Mouse (Mus musculus) hindbrain, postnatal 0 days (tissue): Measurements from ENCODE around the gene Olfr1247. TPM values are rescaled to one million over a fixed set of nuclear protein-coding genes. Genes with fewer than 3 reads are reported as not detected.
"Not testable (repeated sequence)": the region's sequence is repeated elsewhere in the genome, so short reads cannot be mapped to it uniquely, and the experiment has no call there.

Experiments
- ATAC-seq: fragments of 200-750 bp; cut with Nextera tagmentation; 2 replicates; pipeline ENCODE4 v1.8.0; 2017; ENCODE audit warnings: mild to moderate bottlenecking, moderate TSS enrichment, moderate library complexity
- DNase-seq: peaks from one replicate; pipeline ENCODE4 v3.0.0-alpha.2; 2015; ENCODE audit warnings: low spot score
- H3K27ac ChIP-seq: fragments of 300-500 bp; sonication (generic); 2 replicates; pipeline ENCODE4 v1.5.1; 2014; ENCODE audit warnings: mild to moderate bottlenecking
- H3K27me3 ChIP-seq: fragments of 300-500 bp; sonication (generic); 2 replicates; pipeline ENCODE4 v1.6.1; 2014; ENCODE audit warnings: low read length, mixed read lengths; ENCODE audit not compliant: insufficient read depth
- H3K36me3 ChIP-seq: fragments of 300-500 bp; sonication (generic); 2 replicates; pipeline ENCODE4 v1.6.1; 2014; ENCODE audit warnings: low read length, mixed read lengths; ENCODE audit not compliant: insufficient read depth
- H3K4me1 ChIP-seq: fragments of 300-500 bp; sonication (generic); 2 replicates; pipeline ENCODE4 v1.6.1; 2014; ENCODE audit warnings: antibody characterized with exemption, low read length, mixed read lengths; ENCODE audit not compliant: insufficient read depth
- H3K4me2 ChIP-seq: fragments of 300-500 bp; sonication (generic); 2 replicates; pipeline ENCODE4 v1.6.1; 2014; ENCODE audit warnings: low read depth, mild to moderate bottlenecking, low read length, moderate library complexity, mixed read lengths
- H3K4me3 ChIP-seq: fragments of 300-500 bp; sonication (generic); 2 replicates; pipeline ENCODE4 v1.5.1; 2014; ENCODE audit warnings: low read length
- H3K9ac ChIP-seq: fragments of 300-500 bp; sonication (generic); replicated peaks from 2 replicates; pipeline ENCODE4 v1.6.1; 2014; ENCODE audit warnings: mild to moderate bottlenecking, low read length, moderate library complexity, mixed read lengths
- H3K9me3 ChIP-seq: fragments of 300-500 bp; sonication (generic); 2 replicates; pipeline ENCODE4 v1.6.1; 2016; ENCODE audit warnings: low read length, mixed read lengths
- CTCF ChIP-seq: IDR thresholded peaks from 2 replicates; pipeline ENCODE4 v1.5.1; 2016; ENCODE audit warnings: antibody characterized with exemption, control low read depth, low read depth
- WGBS: fragments of 180-500 bp; shearing (Covaris S2); extraction: QIAGEN DNeasy Blood & Tissue Kit; methylation state at CpG from one replicate; pipeline ENCODE4 v1.1.7; 2014; 5-methylcytosine and 5-hydroxymethylcytosine counted together
- polyA plus RNA-seq: library from polyadenylated mRNA; unstranded; fragments of >200 nt; fragmentation: Nextera tagmentation; extraction: Ambion mirVana; gene quantifications from 2 replicates; pipeline ENCODE4 v1.2.1, GENCODE M21; 2015
- total RNA-seq: library from RNA; depleted of rRNA; stranded (reverse); fragments of >200 nt; gene quantifications from 2 replicates; pipeline ENCODE4 v1.2.3, GENCODE M21; 2014; rRNA removed

Olfr1247 gene
- not detected in 2 replicates for total RNA-seq
- not detected in 2 replicates for polyA plus RNA-seq

DNA sequence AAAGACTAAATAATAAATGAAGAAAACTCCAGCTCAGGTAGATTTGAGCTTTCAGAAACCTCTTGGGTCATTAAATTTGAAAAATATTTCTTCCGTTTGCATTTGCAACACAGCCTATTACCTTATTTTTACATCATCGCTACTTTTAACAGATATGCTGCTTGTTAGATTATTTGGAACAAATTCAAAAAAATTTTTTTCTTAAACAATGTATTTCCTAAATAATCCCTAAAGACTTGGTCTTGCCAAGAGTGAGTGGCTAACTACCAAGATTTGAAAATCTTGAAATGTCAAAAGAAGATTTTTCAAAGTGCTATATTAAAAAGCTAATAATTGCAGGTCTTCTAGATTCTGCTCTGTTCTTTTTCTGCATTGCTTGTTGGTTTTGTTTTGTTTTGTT, at the start of gene Olfr1247:
Olfr1247 (minus strand) TSS at position 101 of the 400 bp plus-strand sequence.
- ATAC-seq (no peak), DNase-seq (no peak)
- 91% methylated on average over 2 of the region's 2 CpGs for WGBS
- TF ChIP-seq CTCF, result no peak
- no peaks in the 10 kb centered on the region for H3K9me3 ChIP-seq
- no peak within 1 kb of the TSS for H3K9ac ChIP-seq
- no peaks in the 10 kb centered on the region for H3K4me1 ChIP-seq
- no peak within 1 kb of the TSS for H3K4me3 ChIP-seq
- no peak within 1 kb of the TSS for H3K27ac ChIP-seq
- no peaks in the 10 kb centered on the region for H3K27me3 ChIP-seq
- no peaks in the 10 kb centered on the region for H3K36me3 ChIP-seq
- H3K4me2 ChIP-seq, result no peak within 1 kb of the TSS

DNA sequence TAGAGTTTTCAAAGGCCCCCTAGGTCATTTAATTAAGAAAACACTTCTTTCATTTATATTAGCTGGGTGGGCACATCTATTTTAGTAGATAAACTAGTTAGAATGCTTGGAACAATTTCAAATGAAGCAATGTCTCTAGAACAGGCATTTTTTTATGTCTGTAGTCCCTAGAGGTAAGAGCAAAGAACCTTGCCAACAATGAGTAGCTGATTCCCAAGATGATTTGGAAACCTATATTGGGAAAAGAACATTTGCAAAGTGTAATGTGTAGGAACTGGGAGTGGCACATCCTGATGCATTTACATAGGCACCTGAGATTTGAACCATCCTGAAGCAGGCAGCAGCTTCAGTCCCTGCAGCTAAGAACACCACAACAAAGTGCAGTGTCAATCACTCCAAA, 47.4 kb upstream of the Olfr1247 start, which contains the start of gene Olfr1250:
Olfr1250 (minus strand) TSS at position 101 of the 400 bp plus-strand sequence.
- no peak within 1 kb of the TSS for H3K4me2 ChIP-seq
- H3K4me1 ChIP-seq, result no peaks in the 10 kb centered on the region
- TF ChIP-seq CTCF, result no peak
- DNase-seq (no peak), ATAC-seq (no peak)
- H3K4me3 ChIP-seq, result no peak within 1 kb of the TSS
- no peaks in the 10 kb centered on the region for H3K9me3 ChIP-seq
- H3K27ac ChIP-seq, result no peak within 1 kb of the TSS
- no peaks in the 10 kb centered on the region for H3K36me3 ChIP-seq
- H3K9ac ChIP-seq, result no peak within 1 kb of the TSS
- H3K27me3 ChIP-seq, result no peaks in the 10 kb centered on the region

DNA sequence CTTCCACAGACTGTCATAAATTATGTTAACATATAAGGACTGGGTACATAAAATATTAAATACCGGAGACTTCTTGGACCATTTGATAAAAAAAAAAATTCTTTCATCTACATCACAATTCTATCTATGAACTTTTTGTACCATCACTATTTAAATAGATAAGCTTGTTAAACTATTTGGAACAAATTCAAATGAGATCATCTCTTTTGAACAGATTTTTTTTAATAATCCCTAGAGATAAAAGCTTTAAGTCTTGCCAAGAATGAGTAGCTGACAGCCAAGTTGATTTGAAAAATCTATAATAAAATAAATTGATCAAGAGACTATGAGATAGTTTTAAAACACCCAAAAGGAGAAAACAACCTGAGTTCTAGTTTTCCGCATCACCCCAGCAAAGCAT, 21.0 kb upstream of the Olfr1247 start, which contains the start of gene Olfr1249:
Olfr1249 (minus strand) TSS at position 101 of the 400 bp plus-strand sequence.
- no peak within 1 kb of the TSS for H3K27ac ChIP-seq
- no peak for TF ChIP-seq CTCF

DNA sequence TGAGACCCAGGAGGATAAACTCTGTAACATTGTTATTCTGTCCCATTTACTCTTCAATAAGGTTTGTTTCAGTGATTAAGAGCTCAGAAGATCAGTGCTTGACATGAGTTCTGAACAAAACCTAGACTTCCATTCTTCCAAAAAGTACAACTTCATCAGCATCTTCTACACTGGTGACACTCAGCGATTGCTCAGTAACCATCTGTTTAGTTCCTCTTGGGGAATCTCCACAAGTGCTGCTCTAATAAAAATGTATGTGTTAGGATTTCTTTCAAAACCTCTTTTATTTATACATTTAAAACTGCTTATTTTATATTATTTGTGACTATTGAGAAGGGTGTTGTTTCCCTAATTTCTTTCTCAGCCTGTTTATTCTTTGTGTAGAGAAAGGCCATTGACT, 4.2 kb upstream of the Olfr1247 start, which contains the start of gene Olfr1248:
Olfr1248 (minus strand) TSS at position 101 of the 400 bp plus-strand sequence.
- not testable (repeated sequence) for ATAC-seq, H3K9me3 ChIP-seq, H3K36me3 ChIP-seq, DNase-seq, H3K9ac ChIP-seq, H3K27me3 ChIP-seq, H3K27ac ChIP-seq, H3K4me1 ChIP-seq, H3K4me2 ChIP-seq, H3K4me3 ChIP-seq
- 89% methylated on average over 1 of the region's 1 CpGs for WGBS

More for the DNA sequence above, 21.0 kb upstream of the Olfr1247 start, which contains the start of gene Olfr1249:
- Histone ChIP-seq H3K4me1 (no peaks in the 10 kb centered on the region), H3K4me3 (no peak within 1 kb of the TSS), H3K9me3 (no peaks in the 10 kb centered on the region), H3K4me2 (no peak within 1 kb of the TSS), H3K27me3 (no peaks in the 10 kb centered on the region), H3K36me3 (no peaks in the 10 kb centered on the region), H3K9ac (no peak within 1 kb of the TSS)
- 94% methylated on average over 2 of the region's 2 CpGs for WGBS
- DNase-seq (no peak), ATAC-seq (no peak)

DNA sequence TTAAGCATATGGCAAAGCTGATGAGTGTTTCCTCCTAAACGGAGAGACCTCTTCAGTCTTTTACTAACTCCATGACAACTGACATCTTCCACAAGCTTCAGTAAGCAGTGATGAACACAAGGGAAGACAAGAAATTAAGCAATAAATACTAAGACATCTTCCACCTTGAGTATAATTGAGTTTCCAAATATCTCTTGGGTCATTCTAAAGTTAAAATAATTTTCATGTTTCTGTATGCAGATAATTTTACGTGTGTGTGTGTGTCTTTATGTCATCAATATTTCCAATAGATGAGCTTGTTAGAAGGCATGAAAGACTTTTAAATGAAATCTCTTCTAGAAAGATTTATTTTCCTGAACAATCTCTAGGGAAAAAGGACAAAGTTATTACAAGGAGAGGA, 20.9 kb downstream of the Olfr1247 start, which contains the start of gene Olfr1246:
Olfr1246 (minus strand) TSS at position 101 of the 400 bp plus-strand sequence.
- H3K4me2 ChIP-seq, result no peak within 1 kb of the TSS
- WGBS, result 73% methylated on average over 2 of the region's 2 CpGs
- ATAC-seq, result no peak

DNA sequence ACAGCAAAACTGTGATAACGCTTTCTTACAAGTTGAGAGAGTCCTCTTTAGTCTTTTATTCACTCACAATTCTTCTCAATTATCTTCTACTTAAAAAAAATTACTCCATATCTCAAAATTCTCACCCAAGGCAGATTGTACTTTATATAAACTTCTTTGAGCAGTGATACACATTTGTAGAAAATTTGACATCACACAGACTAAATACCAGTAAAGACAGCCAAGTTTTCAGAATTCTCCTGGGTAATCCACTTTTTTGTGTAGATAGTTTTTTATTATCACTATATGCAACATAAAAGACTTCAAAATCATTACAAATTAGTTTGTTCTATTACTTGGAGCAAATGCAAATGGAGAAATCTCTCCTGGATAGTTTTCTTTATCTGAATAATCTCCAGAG, 35.6 kb downstream of the Olfr1247 start, which contains the start of gene Olfr1245:
Olfr1245 (minus strand) TSS at position 101 of the 400 bp plus-strand sequence.
- Histone ChIP-seq H3K4me1 (no peaks in the 10 kb centered on the region), H3K4me2 (no peak within 1 kb of the TSS), H3K36me3 (no peaks in the 10 kb centered on the region), H3K9ac (no peak within 1 kb of the TSS), H3K27me3 (no peaks in the 10 kb centered on the region), H3K4me3 (no peak within 1 kb of the TSS), H3K9me3 (no peaks in the 10 kb centered on the region), H3K27ac (no peak within 1 kb of the TSS)
- DNase-seq, result no peak
- 92% methylated on average over 1 of the region's 1 CpGs for WGBS
- ATAC-seq, result no peak
- no peak for TF ChIP-seq CTCF

More for the DNA sequence above, 20.9 kb downstream of the Olfr1247 start, which contains the start of gene Olfr1246:
- Histone ChIP-seq H3K9me3 (no peaks in the 10 kb centered on the region), H3K9ac (no peak within 1 kb of the TSS), H3K4me1 (no peaks in the 10 kb centered on the region), H3K36me3 (no peaks in the 10 kb centered on the region), H3K27me3 (no peaks in the 10 kb centered on the region), H3K27ac (no peak within 1 kb of the TSS), H3K4me3 (no peak within 1 kb of the TSS)
- DNase-seq, result no peak
- no peak for TF ChIP-seq CTCF

DNA sequence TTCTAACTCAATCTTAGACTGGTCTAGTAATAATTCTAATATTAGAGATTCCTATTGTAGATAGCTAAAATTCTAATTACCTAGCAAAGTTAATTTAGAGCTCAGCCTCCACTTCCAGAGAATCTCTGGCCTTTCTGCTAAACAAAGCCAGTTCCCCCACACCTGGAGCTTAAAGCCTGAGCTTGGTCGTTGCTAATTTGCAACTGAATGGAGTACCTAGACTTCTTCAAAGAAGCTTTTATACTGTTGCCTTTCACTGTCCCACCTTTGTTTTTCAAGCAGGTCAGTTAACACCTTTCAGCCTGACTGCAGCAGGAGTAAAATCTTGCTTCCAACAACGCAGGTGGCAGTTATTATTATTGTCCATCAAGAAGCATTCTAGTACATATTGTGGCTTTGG, 51.2 kb downstream of the Olfr1247 start:
- not testable (repeated sequence) for H3K4me1 ChIP-seq, DNase-seq
- WGBS, result 58% methylated on average over 2 of the region's 2 CpGs

More for the DNA sequence above, 51.2 kb downstream of the Olfr1247 start:
- not testable (repeated sequence) for H3K9ac ChIP-seq, H3K27ac ChIP-seq, H3K4me2 ChIP-seq, H3K36me3 ChIP-seq, H3K9me3 ChIP-seq, H3K4me3 ChIP-seq, H3K27me3 ChIP-seq, ATAC-seq

Other genes with a start within 250 kb of the Olfr1247 start
- gene Olfr1234, start 249.3 kb downstream of the Olfr1247 start, total RNA-seq, result not detected in 2 replicates
- gene Olfr1234, start 249.3 kb downstream of the Olfr1247 start, polyA plus RNA-seq, result not detected in 2 replicates
- not detected in 2 replicates for gene Olfr1238, start 204.5 kb downstream of the Olfr1247 start, total RNA-seq
- gene Olfr1238, start 204.5 kb downstream of the Olfr1247 start, polyA plus RNA-seq, result not detected in 2 replicates
- not detected in 2 replicates for gene Olfr1239, start 193.7 kb downstream of the Olfr1247 start, total RNA-seq
- not detected in 2 replicates for gene Olfr1239, start 193.7 kb downstream of the Olfr1247 start, polyA plus RNA-seq
- not detected in 2 replicates for gene Olfr1240, start 171.1 kb downstream of the Olfr1247 start, total RNA-seq
- gene Olfr1240, start 171.1 kb downstream of the Olfr1247 start, polyA plus RNA-seq, result not detected in 2 replicates
- not detected in 2 replicates for gene Olfr1241, start 127.0 kb downstream of the Olfr1247 start, total RNA-seq
- not detected in 2 replicates for gene Olfr1241, start 127.0 kb downstream of the Olfr1247 start, polyA plus RNA-seq
- gene Olfr1242, start 115.8 kb downstream of the Olfr1247 start, total RNA-seq, result not detected in 2 replicates
- gene Olfr1242, start 115.8 kb downstream of the Olfr1247 start, polyA plus RNA-seq, result not detected in 2 replicates
- gene Olfr1243, start 82.6 kb downstream of the Olfr1247 start, total RNA-seq, result not detected in 2 replicates
- gene Olfr1243, start 82.6 kb downstream of the Olfr1247 start, polyA plus RNA-seq, result not detected in 2 replicates
- not detected in 2 replicates for gene Olfr1245, start 35.7 kb downstream of the Olfr1247 start, total RNA-seq
- gene Olfr1245, start 35.7 kb downstream of the Olfr1247 start, polyA plus RNA-seq, result not detected in 2 replicates
- not detected in 2 replicates for gene Olfr1246, start 21.0 kb downstream of the Olfr1247 start, total RNA-seq
- not detected in 2 replicates for gene Olfr1246, start 21.0 kb downstream of the Olfr1247 start, polyA plus RNA-seq
- not detected in 2 replicates for gene Olfr1248, start 4.1 kb upstream of the Olfr1247 start, total RNA-seq
- not detected in 2 replicates for gene Olfr1248, start 4.1 kb upstream of the Olfr1247 start, polyA plus RNA-seq
- gene Olfr1249, start 20.9 kb upstream of the Olfr1247 start, total RNA-seq, result not detected in 2 replicates
- not detected in 2 replicates for gene Olfr1249, start 20.9 kb upstream of the Olfr1247 start, polyA plus RNA-seq
- not detected in 2 replicates for gene Olfr1250, start 47.3 kb upstream of the Olfr1247 start, total RNA-seq
- gene Olfr1250, start 47.3 kb upstream of the Olfr1247 start, polyA plus RNA-seq, result not detected in 2 replicates
- gene Olfr1251, start 57.8 kb upstream of the Olfr1247 start, total RNA-seq, result not detected in 2 replicates
- not detected in 2 replicates for gene Olfr1251, start 57.8 kb upstream of the Olfr1247 start, polyA plus RNA-seq
- gene Olfr1252, start 110.9 kb upstream of the Olfr1247 start, total RNA-seq, result not detected in 2 replicates
- gene Olfr1252, start 110.9 kb upstream of the Olfr1247 start, polyA plus RNA-seq, result not detected in 2 replicates
- not detected in 2 replicates for gene Olfr1253, start 143.0 kb upstream of the Olfr1247 start, total RNA-seq
- not detected in 2 replicates for gene Olfr1253, start 143.0 kb upstream of the Olfr1247 start, polyA plus RNA-seq
- not detected in 2 replicates for gene Olfr1254, start 179.5 kb upstream of the Olfr1247 start, total RNA-seq
- not detected in 2 replicates for gene Olfr1254, start 179.5 kb upstream of the Olfr1247 start, polyA plus RNA-seq
- gene Olfr1255, start 197.9 kb upstream of the Olfr1247 start, total RNA-seq, result not detected in 2 replicates
- gene Olfr1255, start 197.9 kb upstream of the Olfr1247 start, polyA plus RNA-seq, result not detected in 2 replicates
- 0.05 TPM in 1 of 2 replicates, not detected in the other for gene Olfr1256, start 227.4 kb upstream of the Olfr1247 start, total RNA-seq
- gene Olfr1256, start 227.4 kb upstream of the Olfr1247 start, polyA plus RNA-seq, result not detected in 2 replicates
- 0.37 TPM in 1 of 2 replicates, not detected in the other for gene Olfr48, start 234.1 kb upstream of the Olfr1247 start, total RNA-seq
- 0.15 and 0.30 TPM in 2 replicates for gene Olfr48, start 234.1 kb upstream of the Olfr1247 start, polyA plus RNA-seq